Mouse (Mus musculus): ENCODE results near the gene Dnmt3l.

DNA sequence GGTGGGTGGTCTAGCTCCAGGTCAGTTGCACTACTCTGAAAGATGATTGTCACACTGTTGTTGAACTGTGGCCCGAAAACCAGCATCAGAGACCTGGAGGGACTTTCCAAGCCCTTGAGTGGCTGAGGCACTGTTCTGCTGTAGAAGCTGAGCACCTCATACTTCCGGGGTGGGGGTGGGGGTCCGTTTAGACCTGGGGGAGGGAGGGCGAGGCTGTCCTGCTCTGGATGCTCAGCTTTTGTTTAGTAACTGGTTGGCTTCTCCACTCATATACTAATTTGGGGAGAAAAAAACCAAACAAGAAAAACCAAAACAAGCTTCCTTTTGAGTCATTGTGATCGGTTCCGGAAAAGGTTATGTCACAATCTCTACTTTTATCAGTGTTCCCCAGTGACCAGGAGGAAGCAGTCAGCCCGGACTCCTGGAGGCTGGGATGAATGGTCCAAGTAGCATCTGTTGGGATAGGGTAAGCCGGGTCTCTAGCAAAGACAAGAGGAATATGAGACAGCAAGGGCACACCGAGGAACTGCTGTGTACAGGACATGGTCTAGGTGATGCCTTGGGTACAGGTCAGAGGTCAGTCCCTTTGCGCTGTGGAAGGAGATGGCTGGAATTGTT, 44.8 kb downstream of the Dnmt3l start:
- TF ChIP-seq CTCF (IDR thresholded peaks at IDR 0.05; ENCODE audit: extremely low read depth, insufficient read length, insufficient replicate concordance, low read depth, low read length) (no peak), POLR2A (IDR thresholded peaks at IDR 0.05; ENCODE audit: low read depth, low read length) (no peak)

Data from small intestine, adult 2 months (tissue).